Mouse (Mus musculus): Measurements from ENCODE around the gene Map7. TPM values are rescaled to one million over a fixed set of nuclear protein-coding genes. Genes with fewer than 3 reads are reported as not detected.

The Map7 gene
- polyA plus RNA-seq, 1 experiment from 2014 or later: 6.4 TPM

- H3K27me3 ChIP-seq: no peaks in the 10 kb centered on the region
- H3K9ac ChIP-seq: no peak overlapping the region
- peaks cover 8% of the 10 kb centered on the region for H3K4me1 ChIP-seq (replicated peaks)
- ATAC-seq (replicated peaks; ENCODE audit: insufficient number of reproducible peaks, insufficient read depth, low FRiP score, low read depth): no peak
- no peak overlapping the region for H3K27ac ChIP-seq
- H3K36me3 ChIP-seq: no peaks in the 10 kb centered on the region
- no peak overlapping the region for H3K4me3 ChIP-seq
- H3K9me3 ChIP-seq (replicated peaks): no peaks in the 10 kb centered on the region
- 80% methylated on average over 6 of the region's 6 CpGs for WGBS
- no peak overlapping the region for H3K4me2 ChIP-seq
Observed at GRCm38 (mm10) chr10:20190139-20190747, 42.0 kb downstream of the Map7 start.

- peaks cover 5% of the 10 kb centered on the region for H3K4me1 ChIP-seq (replicated peaks)
- no peak overlapping the region for H3K9ac ChIP-seq
- no peak overlapping the region for H3K4me2 ChIP-seq
- H3K4me3 ChIP-seq: no peak overlapping the region
- H3K9me3 ChIP-seq (replicated peaks): no peaks in the 10 kb centered on the region
- ATAC-seq (replicated peaks; ENCODE audit: insufficient number of reproducible peaks, insufficient read depth, low FRiP score, low read depth): no peak
- no peaks in the 10 kb centered on the region for H3K27me3 ChIP-seq
- no peak overlapping the region for H3K27ac ChIP-seq
- no peaks in the 10 kb centered on the region for H3K36me3 ChIP-seq
- 47% methylated on average over 13 of the region's 13 CpGs for WGBS
Observed at GRCm38 (mm10) chr10:20194847-20195540, 46.7 kb downstream of the Map7 start.

DNA sequence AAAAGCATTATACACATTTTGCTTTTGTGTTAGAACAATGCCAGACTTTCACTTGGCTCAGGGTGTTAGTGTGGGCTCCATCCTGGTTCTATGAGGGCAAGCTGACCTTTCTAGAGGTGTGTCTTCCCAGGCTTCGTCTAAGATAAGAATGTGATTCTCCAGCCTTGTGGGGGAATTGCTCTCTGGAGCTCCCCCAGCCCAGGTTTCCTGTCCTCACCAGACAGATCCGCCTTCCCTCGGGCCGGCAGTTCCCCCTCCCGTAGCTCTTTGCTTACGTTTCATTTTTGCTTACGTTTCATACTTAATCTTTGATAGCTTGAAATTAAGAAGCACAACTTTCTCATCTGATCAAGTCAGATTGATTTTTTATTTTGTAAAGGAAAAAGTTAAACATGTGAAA, 48.8 kb downstream of the Map7 start:
- 51% methylated on average over 7 of the region's 7 CpGs for WGBS
- H3K4me3 ChIP-seq: no peak overlapping the region
- ATAC-seq (replicated peaks; ENCODE audit: insufficient number of reproducible peaks, insufficient read depth, low FRiP score, low read depth): no peak

DNA sequence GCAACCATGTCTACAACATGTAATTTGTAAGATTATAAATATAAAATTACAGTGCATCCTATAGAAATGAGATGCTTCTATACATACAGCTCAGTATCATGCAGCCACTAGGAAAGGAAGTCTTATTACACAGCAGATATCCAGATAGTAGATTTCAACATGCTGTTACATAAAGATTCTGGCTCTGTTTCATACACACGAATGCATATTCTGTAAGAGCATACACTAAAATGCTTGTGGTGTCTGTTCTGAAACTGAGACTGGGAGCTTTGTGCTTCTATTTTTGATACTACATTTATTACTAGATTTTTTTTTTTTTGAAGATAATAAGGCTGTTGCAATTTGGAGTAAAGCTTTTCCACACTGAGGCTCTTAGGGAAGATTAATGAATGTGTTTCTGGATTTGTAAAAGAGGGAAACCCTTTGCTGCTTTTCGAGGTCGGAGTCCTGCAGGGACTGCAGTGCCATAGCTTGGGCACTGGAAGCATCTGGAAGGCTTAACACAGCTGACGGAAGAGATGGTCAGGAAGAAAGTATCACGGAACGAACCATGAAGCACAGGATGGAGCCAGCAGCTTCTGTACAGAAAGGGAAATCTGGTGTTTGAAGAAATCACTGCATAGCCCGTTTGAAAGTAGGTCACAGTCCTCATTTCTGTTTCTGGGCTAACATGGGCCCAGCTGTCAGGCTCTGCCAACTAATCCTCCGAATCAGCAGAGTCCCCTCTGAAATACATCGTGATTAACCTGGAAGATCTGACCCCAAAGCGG, 50.9 kb downstream of the Map7 start:
- H3K4me2 ChIP-seq: no peak overlapping the region
- H3K27me3 ChIP-seq: no peaks in the 10 kb centered on the region
- ATAC-seq (replicated peaks; ENCODE audit: insufficient number of reproducible peaks, insufficient read depth, low FRiP score, low read depth): no peak
- no peaks in the 10 kb centered on the region for H3K36me3 ChIP-seq
- peaks cover 4% of the 10 kb centered on the region; the same call in 1 of the 2 replicates for H3K4me1 ChIP-seq (replicated peaks)
- WGBS: 74% methylated on average over 10 of the region's 10 CpGs
- H3K9me3 ChIP-seq (replicated peaks): no peaks in the 10 kb centered on the region
- no peak overlapping the region for H3K9ac ChIP-seq
- no peak overlapping the region for H3K27ac ChIP-seq
- H3K4me3 ChIP-seq: no peak overlapping the region

More for the DNA sequence above, 48.8 kb downstream of the Map7 start:
- Histone ChIP-seq H3K27ac (no peak overlapping the region), H3K4me2 (no peak overlapping the region), H3K4me1 (replicated peaks) (peaks cover under 1% of the 10 kb centered on the region; the same call in 1 of the 2 replicates), H3K9me3 (replicated peaks) (no peaks in the 10 kb centered on the region), H3K36me3 (no peaks in the 10 kb centered on the region), H3K27me3 (no peaks in the 10 kb centered on the region), H3K9ac (no peak overlapping the region)

DNA sequence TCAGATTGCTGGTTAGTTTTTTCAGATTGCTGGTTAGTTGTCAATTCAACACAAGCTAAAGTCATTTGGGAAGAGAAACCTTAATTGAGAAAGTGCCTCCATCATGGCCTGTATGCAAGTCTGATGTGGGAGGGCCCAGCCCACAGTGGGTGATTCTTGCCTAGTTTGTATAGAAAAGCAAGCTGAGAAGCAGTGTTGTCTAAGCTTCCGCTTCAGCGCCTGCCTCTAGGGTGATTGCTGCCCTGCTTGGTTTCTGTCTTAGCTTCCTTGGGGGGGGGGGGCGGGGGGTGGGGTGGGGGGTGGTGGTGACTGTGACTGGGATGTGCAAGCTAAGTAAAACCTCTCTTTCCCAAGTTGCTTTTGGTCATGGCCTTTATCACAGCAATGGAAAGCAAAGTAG, 53.0 kb downstream of the Map7 start:
- Histone ChIP-seq H3K4me1 (replicated peaks) (peaks cover 8% of the 10 kb centered on the region), H3K4me2 (no peak overlapping the region), H3K27ac (no peak overlapping the region), H3K9me3 (replicated peaks) (no peaks in the 10 kb centered on the region), H3K36me3 (no peaks in the 10 kb centered on the region), H3K9ac (no peak overlapping the region), H3K27me3 (no peaks in the 10 kb centered on the region), H3K4me3 (no peak overlapping the region)
- WGBS: 66% methylated on average over 3 of the region's 3 CpGs
- ATAC-seq (replicated peaks; ENCODE audit: insufficient number of reproducible peaks, insufficient read depth, low FRiP score, low read depth): no peak

DNA sequence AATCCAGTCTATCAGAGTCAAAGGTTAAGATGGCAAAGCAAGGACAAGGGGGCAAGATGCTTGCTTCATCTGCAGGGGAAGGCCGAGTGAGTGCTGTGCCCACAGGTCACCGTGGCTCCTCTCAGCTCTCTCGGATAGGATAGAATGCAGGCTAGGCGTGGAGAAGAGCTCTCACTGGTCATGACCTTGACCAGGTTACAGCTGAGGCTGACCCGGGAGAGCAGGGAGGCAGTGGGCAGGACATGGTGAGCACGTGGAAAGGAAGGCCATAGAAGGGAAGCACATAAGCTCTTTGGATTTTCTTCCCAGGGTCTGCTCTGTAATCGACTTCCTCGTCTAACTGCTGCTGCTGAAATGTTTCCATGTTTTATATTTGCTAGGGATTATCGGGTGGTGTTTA, 53.9 kb downstream of the Map7 start:
- 55% methylated on average over 9 of the region's 9 CpGs for WGBS
- ATAC-seq (replicated peaks; ENCODE audit: insufficient number of reproducible peaks, insufficient read depth, low FRiP score, low read depth): no peak

DNA sequence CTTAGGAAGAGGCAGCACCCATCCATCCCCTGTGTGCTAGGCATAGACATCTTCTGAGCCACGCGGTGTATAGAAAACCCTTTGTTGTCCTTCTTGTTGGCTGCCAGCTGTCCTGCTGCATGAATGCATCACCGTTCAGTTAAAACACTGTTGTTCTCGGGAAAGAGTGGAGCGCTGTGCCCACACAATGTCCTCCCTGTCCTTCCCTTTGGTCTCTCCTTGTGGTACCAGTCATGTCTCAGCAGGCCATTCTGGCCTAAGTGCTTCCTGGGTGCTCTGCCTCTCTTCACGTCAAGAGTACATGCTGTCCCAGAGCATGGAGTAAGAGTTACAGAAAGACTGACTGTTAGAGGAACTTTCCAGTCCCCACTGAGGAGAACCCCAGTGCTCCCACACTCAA, 54.5 kb downstream of the Map7 start:
- WGBS: 84% methylated on average over 6 of the region's 6 CpGs
- H3K27me3 ChIP-seq: no peaks in the 10 kb centered on the region
- no peak for ATAC-seq (replicated peaks; ENCODE audit: insufficient number of reproducible peaks, insufficient read depth, low FRiP score, low read depth)

More for the DNA sequence above, 53.9 kb downstream of the Map7 start:
- Histone ChIP-seq H3K36me3 (no peaks in the 10 kb centered on the region), H3K27ac (no peak overlapping the region), H3K9me3 (replicated peaks) (no peaks in the 10 kb centered on the region), H3K4me2 (no peak overlapping the region), H3K9ac (no peak overlapping the region), H3K27me3 (no peaks in the 10 kb centered on the region), H3K4me3 (no peak overlapping the region), H3K4me1 (replicated peaks) (peaks cover 8% of the 10 kb centered on the region)

DNA sequence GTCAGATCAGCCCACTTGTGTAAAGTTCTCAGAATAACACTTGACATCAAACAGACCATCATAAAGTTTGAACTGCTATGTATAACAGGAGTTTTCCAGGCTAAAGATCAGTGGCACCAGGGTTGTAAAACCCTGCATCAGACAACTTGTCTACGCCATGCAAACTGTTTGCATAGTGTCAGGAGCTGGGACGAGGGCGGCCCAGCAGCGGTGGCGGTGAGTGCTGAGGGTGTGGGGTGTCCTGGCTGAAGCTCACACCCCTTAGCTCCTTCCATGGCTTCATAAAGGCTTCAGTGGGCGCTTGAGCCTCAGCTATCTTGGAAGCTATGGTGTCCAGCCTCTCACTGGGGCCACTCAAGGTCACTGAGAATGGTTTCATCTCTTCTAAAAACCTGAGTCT, 55.2 kb downstream of the Map7 start:
- Histone ChIP-seq H3K4me3 (no peak overlapping the region), H3K27ac (no peak overlapping the region), H3K9me3 (replicated peaks) (no peaks in the 10 kb centered on the region), H3K36me3 (no peaks in the 10 kb centered on the region), H3K4me1 (replicated peaks) (peaks cover 8% of the 10 kb centered on the region), H3K27me3 (no peaks in the 10 kb centered on the region), H3K9ac (no peak overlapping the region), H3K4me2 (no peak overlapping the region)
- ATAC-seq (replicated peaks; ENCODE audit: insufficient number of reproducible peaks, insufficient read depth, low FRiP score, low read depth): no peak
- WGBS: 87% methylated on average over 6 of the region's 6 CpGs

More for the DNA sequence above, 54.5 kb downstream of the Map7 start:
- Histone ChIP-seq H3K9me3 (replicated peaks) (no peaks in the 10 kb centered on the region), H3K4me1 (replicated peaks) (peaks cover 8% of the 10 kb centered on the region), H3K27ac (no peak overlapping the region), H3K9ac (no peak overlapping the region), H3K4me2 (no peak overlapping the region), H3K4me3 (no peak overlapping the region), H3K36me3 (no peaks in the 10 kb centered on the region)

- Histone ChIP-seq H3K36me3 (no peaks in the 10 kb centered on the region), H3K4me2 (no peak overlapping the region; the same call in 1 of the 2 replicates), H3K27ac (no peak overlapping the region), H3K9me3 (replicated peaks) (no peaks in the 10 kb centered on the region), H3K27me3 (no peaks in the 10 kb centered on the region), H3K4me1 (replicated peaks) (peaks cover 8% of the 10 kb centered on the region), H3K9ac (no peak overlapping the region), H3K4me3 (no peak overlapping the region)
- no peak for ATAC-seq (replicated peaks; ENCODE audit: insufficient number of reproducible peaks, insufficient read depth, low FRiP score, low read depth)
- WGBS: 55% methylated on average over 20 of the region's 20 CpGs
Observed at GRCm38 (mm10) chr10:20204696-20205431, 56.6 kb downstream of the Map7 start.

DNA sequence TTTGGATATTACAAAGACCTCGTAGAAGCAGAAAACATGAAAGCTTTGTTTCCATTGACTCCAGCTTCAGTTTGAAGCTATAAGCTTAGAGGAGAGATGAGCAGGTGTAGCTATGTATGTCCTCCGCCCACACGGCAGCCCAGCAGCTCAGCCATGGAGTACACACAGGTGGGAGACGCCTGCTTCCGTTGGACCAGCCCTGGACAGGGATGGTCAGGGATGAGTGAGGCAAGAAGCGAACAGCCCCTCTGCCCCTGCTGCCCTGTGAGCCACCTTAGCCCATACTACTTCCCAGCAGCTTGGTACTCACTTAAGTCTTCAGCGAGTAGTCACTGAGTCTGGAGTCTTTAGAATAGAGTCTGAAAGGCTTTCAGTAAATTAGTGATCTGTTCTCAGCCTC, 58.7 kb downstream of the Map7 start:
- WGBS: 83% methylated on average over 7 of the region's 7 CpGs
- no peak overlapping the region for H3K4me2 ChIP-seq
- ATAC-seq (replicated peaks; ENCODE audit: insufficient number of reproducible peaks, insufficient read depth, low FRiP score, low read depth): no peak
- peaks cover 8% of the 10 kb centered on the region for H3K4me1 ChIP-seq (replicated peaks)
- H3K9me3 ChIP-seq (replicated peaks): no peaks in the 10 kb centered on the region
- H3K4me3 ChIP-seq: no peak overlapping the region
- H3K9ac ChIP-seq: no peak overlapping the region
- no peaks in the 10 kb centered on the region for H3K36me3 ChIP-seq
- no peak overlapping the region for H3K27ac ChIP-seq
- no peaks in the 10 kb centered on the region for H3K27me3 ChIP-seq
